ENCODE assay signal across 10 mouse cellular contexts in genomic region chr17:28512696-28513095, GRCm38 (mm10). TPM values are rescaled to one million over a fixed set of nuclear protein-coding genes. Genes with fewer than 3 reads are reported as not detected.
DNase-seq lines count a peak whose midpoint lies in the region; ATAC-seq lines count a peak whose summit lies in the region.
"Had no signal": no experiment of that assay in that cellular context is flagged by ENCODE, and none has a peak within 500 bp of the region (broad histone marks: within the 10 kb centered on the region; RNA-seq: fewer than 3 reads in every experiment).

No protein-coding gene starts in this region.

- no peaks in the 10 kb centered on the region for H3K9me3 ChIP-seq in neural tube, embryonic 13.5 days
- H3K9me3 ChIP-seq in neural tube, embryonic 15.5 days (replicated peaks) = no peaks in the 10 kb centered on the region

- H3K4me1 ChIP-seq in neural tube, embryonic 13.5 days (replicated peaks) = peaks cover 23% of the 10 kb centered on the region
- peaks cover 26% of the 10 kb centered on the region for H3K4me1 ChIP-seq in neural tube, embryonic 15.5 days

- H3K27me3 ChIP-seq in neural tube, embryonic 13.5 days = peaks cover 18% of the 10 kb centered on the region
- H3K27me3 ChIP-seq in neural tube, embryonic 15.5 days (replicated peaks) = peaks cover 10% of the 10 kb centered on the region; the same call in 1 of the 2 replicates
- H3K27me3 ChIP-seq: Patski had no signal

- 41% methylated on average over 6 of the region's 6 CpGs for WGBS in neural tube, embryonic 13.5 days
- WGBS in neural tube, embryonic 15.5 days = 35% methylated on average over 6 of the region's 6 CpGs

- H3K4me2 ChIP-seq in neural tube, embryonic 13.5 days = no peak overlapping the region
- no peak overlapping the region for H3K4me2 ChIP-seq in neural tube, embryonic 15.5 days

- no peaks in the 10 kb centered on the region for H3K36me3 ChIP-seq in neural tube, embryonic 13.5 days
- H3K36me3 ChIP-seq in neural tube, embryonic 15.5 days = no peaks in the 10 kb centered on the region

- no peak overlapping the region for H3K4me3 ChIP-seq in neural tube, embryonic 13.5 days
- H3K4me3 ChIP-seq in neural tube, embryonic 15.5 days (replicated peaks) = no peak overlapping the region

- no peak for ATAC-seq in neural tube, embryonic 13.5 days (ENCODE audit: low read depth)
- no peak for ATAC-seq in neural tube, embryonic 15.5 days (ENCODE audit: low FRiP score)
- ATAC-seq: Patski had no signal

- 0 out of 2 replicates have a peak overlapping the region, but pooled peaks have one; percentile 5 for H3K9ac ChIP-seq in neural tube, embryonic 13.5 days
- no peak overlapping the region for H3K9ac ChIP-seq in neural tube, embryonic 15.5 days (replicated peaks)

- H3K27ac ChIP-seq in neural tube, embryonic 13.5 days (replicated peaks) = no peak overlapping the region
- no peak overlapping the region for H3K27ac ChIP-seq in neural tube, embryonic 15.5 days (replicated peaks)

- DNase-seq in gonadal fat pad, adult 2 months (ENCODE audit: low read depth) = peak; percentile 64
- peak; percentile 71 for DNase-seq in kidney, postnatal 10 days
- DNase-seq in skeletal muscle tissue, adult 2 months (ENCODE audit: low read depth, low spot score) = peak; percentile 93
- no peak for DNase-seq in left cerebral cortex, adult 18-20 months (ENCODE audit: low spot score in 2 of 2)
- DNase-seq in thymus, postnatal 14 days = no peak
- no peak for DNase-seq in cerebellum, adult 11 months

RNA-seq across cellular contexts. Expression of gene Fkbp5, which starts 4.6 kb away (rescaled TPM):
- 25.1 and 26.6 TPM in 2 replicates for polyA plus RNA-seq in neural tube, embryonic 13.5 days (2015; fragmentation: Nextera tagmentation; extraction: Ambion mirVana)
- 27.2 and 51.1 TPM in 2 replicates for polyA plus RNA-seq in neural tube, embryonic 15.5 days (2015; fragmentation: Nextera tagmentation; extraction: Ambion mirVana)
- polyA plus RNA-seq in gonadal fat pad, adult 2 months (2012; rRNA removed) = 133 and 182 TPM in 2 replicates
- total RNA-seq in left cerebral cortex, adult 18-20 months (2021) = 10 to 100 TPM; 37.8 to 42.8 TPM

RNA-seq across cellular contexts. Expression of gene Armc12, which starts 17.9 kb away (rescaled TPM):
- polyA plus RNA-seq in neural tube, embryonic 13.5 days (2015; fragmentation: Nextera tagmentation; extraction: Ambion mirVana) = not detected in 2 replicates
- not detected in 2 replicates for polyA plus RNA-seq in neural tube, embryonic 15.5 days (2015; fragmentation: Nextera tagmentation; extraction: Ambion mirVana)
- polyA plus RNA-seq in gonadal fat pad, adult 2 months (2012; rRNA removed) = 2.2 and 2.4 TPM in 2 replicates
- not detected for total RNA-seq in left cerebral cortex, adult 18-20 months (2021)
- total RNA-seq: hematopoietic stem cell, adult 5-6 weeks had no signal
- polyA plus RNA-seq: Patski had no signal

RNA-seq across cellular contexts. Expression of gene Clpsl2, which starts 36.5 kb away (rescaled TPM):
- not detected in 2 replicates for polyA plus RNA-seq in neural tube, embryonic 13.5 days (2015; fragmentation: Nextera tagmentation; extraction: Ambion mirVana)
- not detected in 2 replicates for polyA plus RNA-seq in neural tube, embryonic 15.5 days (2015; fragmentation: Nextera tagmentation; extraction: Ambion mirVana)
- 1,738 and 2,096 TPM in 2 replicates for polyA plus RNA-seq in gonadal fat pad, adult 2 months (2012; rRNA removed)
- total RNA-seq in left cerebral cortex, adult 18-20 months (2021) = not detected
- total RNA-seq: hematopoietic stem cell, adult 5-6 weeks had no signal
- polyA plus RNA-seq: Patski had no signal

RNA-seq across cellular contexts. Expression of gene Clps, which starts 47.9 kb away (rescaled TPM):
- polyA plus RNA-seq in neural tube, embryonic 13.5 days (2015; fragmentation: Nextera tagmentation; extraction: Ambion mirVana) = not detected in 2 replicates
- polyA plus RNA-seq in neural tube, embryonic 15.5 days (2015; fragmentation: Nextera tagmentation; extraction: Ambion mirVana) = 20.5 TPM in 1 of 2 replicates, not detected in the other
- polyA plus RNA-seq in gonadal fat pad, adult 2 months (2012; rRNA removed) = 1.7 and 8.1 TPM in 2 replicates
- total RNA-seq in left cerebral cortex, adult 18-20 months (2021) = not detected
- total RNA-seq: hematopoietic stem cell, adult 5-6 weeks had no signal
- polyA plus RNA-seq: Patski had no signal

Comparison
In these comparisons a context has a peak if more than half of its experiments do, and no peak if none do; other contexts are left out.
1. DNase-seq: peak in gonadal fat pad, adult 2 months (single experiment), kidney, postnatal 10 days (single experiment) and skeletal muscle tissue, adult 2 months (single experiment); none in left cerebral cortex, adult 18-20 months (0 of 2), thymus, postnatal 14 days (single experiment) and cerebellum, adult 11 months (single experiment).
2. RNA of gene Clpsl2, which starts 36.5 kb away (polyA plus RNA-seq): 1,738 to 2,096 TPM in gonadal fat pad, adult 2 months; not detected in neural tube, embryonic 13.5 days and not detected in neural tube, embryonic 15.5 days; every median in the first group is over 1,000 times any median in the second.